Mouse (Mus musculus) layer of hippocampus, postnatal 36 days (tissue): ENCODE measurements around the gene Cnfn. TPM values are rescaled to one million over a fixed set of nuclear protein-coding genes. Genes with fewer than 3 reads are reported as not detected.
A peak's percentile ranks its signal among the peaks of the same experiment; 100 is the strongest.
"Not testable (repeated sequence)": the region's sequence is repeated elsewhere in the genome, so short reads cannot be mapped to it uniquely, and the experiment has no call there.

Experiments
- DNase-seq, 2 experiments: peaks; one replicate each; pipeline ENCODE4 v3.0.0; 2022
- total RNA-seq, 2 experiments: library from RNA; stranded (reverse); gene quantifications; 2 replicates each; pipeline ENCODE4 v1.2.3; 2021

Gene Cnfn
- total RNA-seq = not detected

- no peak for DNase-seq
These were observed at the start of gene Cnfn for GRCm38 (mm10) chr7:25369058-25369749. Gene Cnfn, minus strand, starts transcription at chr7:25369724.

- no peak for DNase-seq
These were observed 48.1 kb upstream of the Cnfn start for GRCm38 (mm10) chr7:25417597-25417996.

- DNase-seq = no peak
These were observed 43.4 kb upstream of the Cnfn start, which contains the start of gene Cxcl17 for GRCm38 (mm10) chr7:25412833-25413441. Gene Cxcl17, minus strand, starts transcription at chr7:25412886.

GRCm38 (mm10) chr7:25411861-25412260 lies 42.3 kb upstream of the Cnfn start:
- no peak for DNase-seq

- DNase-seq = no peak
These were observed 41.6 kb upstream of the Cnfn start for GRCm38 (mm10) chr7:25410969-25411615.

- DNase-seq = no peak
These were observed 39.7 kb upstream of the Cnfn start for GRCm38 (mm10) chr7:25409114-25409760.

- no peak for DNase-seq
These were observed 36.9 kb upstream of the Cnfn start for GRCm38 (mm10) chr7:25406468-25406867.

- no peak for DNase-seq
These were observed 33.2 kb upstream of the Cnfn start for GRCm38 (mm10) chr7:25402671-25403101.

- DNase-seq = no peak
These were observed 32.5 kb upstream of the Cnfn start for GRCm38 (mm10) chr7:25401986-25402385.

- DNase-seq = no peak
These were observed 32.0 kb upstream of the Cnfn start for GRCm38 (mm10) chr7:25401551-25401950.

GRCm38 (mm10) chr7:25399028-25399427 lies 29.5 kb upstream of the Cnfn start:
- DNase-seq = not testable (repeated sequence)

- DNase-seq = no peak
These were observed 29.1 kb upstream of the Cnfn start, which contains the start of gene Lipe for GRCm38 (mm10) chr7:25398610-25399009. Gene Lipe, minus strand, starts transcription at chr7:25398710.

- DNase-seq = no peak
These were observed 27.1 kb upstream of the Cnfn start for GRCm38 (mm10) chr7:25396621-25397020.

GRCm38 (mm10) chr7:25395558-25396521 lies 26.3 kb upstream of the Cnfn start:
- peak; percentile 94 to 95 for DNase-seq

- DNase-seq = no peak
These were observed 25.6 kb upstream of the Cnfn start for GRCm38 (mm10) chr7:25395186-25395557.

- DNase-seq = no peak
These were observed 25.2 kb upstream of the Cnfn start for GRCm38 (mm10) chr7:25394754-25395153.

GRCm38 (mm10) chr7:25393451-25394210 lies 24.1 kb upstream of the Cnfn start:
- DNase-seq = no peak

GRCm38 (mm10) chr7:25392851-25393250 lies 23.3 kb upstream of the Cnfn start:
- no peak for DNase-seq

- DNase-seq = no peak
These were observed 22.4 kb upstream of the Cnfn start for GRCm38 (mm10) chr7:25391856-25392453.

GRCm38 (mm10) chr7:25390986-25391385 lies 21.5 kb upstream of the Cnfn start:
- DNase-seq = no peak
